Mouse (Mus musculus) testis, postnatal 14 days (tissue): ENCODE measurements around the gene Krt36.
A peak's percentile ranks its signal among the peaks of the same experiment; 100 is the strongest.

Experiments
- DNase-seq: peaks from one replicate; pipeline ENCODE4 v3.0.0; 2021; ENCODE audit warnings: low spot score

Krt36 gene

GRCm38 (mm10) chr11:100088378-100089025, 16.9 kb downstream of the Krt36 start:
- DNase-seq: no peak

- DNase-seq: no peak
Observed at GRCm38 (mm10) chr11:100087861-100088260, 17.6 kb downstream of the Krt36 start, which contains the start of gene Krt32. Gene Krt32 (minus strand): TSS chr11:100088226.

GRCm38 (mm10) chr11:100073873-100074272, 31.6 kb downstream of the Krt36 start:
- DNase-seq: no peak

- no peak for DNase-seq
Observed at GRCm38 (mm10) chr11:100067293-100068036, 38.0 kb downstream of the Krt36 start.

- DNase-seq: peak; percentile 33
Observed at GRCm38 (mm10) chr11:100066236-100067010, 39.0 kb downstream of the Krt36 start.

GRCm38 (mm10) chr11:100058875-100059274, 46.6 kb downstream of the Krt36 start:
- no peak for DNase-seq

- DNase-seq: no peak
Observed at GRCm38 (mm10) chr11:100055686-100056655, 49.5 kb downstream of the Krt36 start.
